Mouse (Mus musculus): ENCODE data around the gene Uggt1.

Uggt1 gene

DNA sequence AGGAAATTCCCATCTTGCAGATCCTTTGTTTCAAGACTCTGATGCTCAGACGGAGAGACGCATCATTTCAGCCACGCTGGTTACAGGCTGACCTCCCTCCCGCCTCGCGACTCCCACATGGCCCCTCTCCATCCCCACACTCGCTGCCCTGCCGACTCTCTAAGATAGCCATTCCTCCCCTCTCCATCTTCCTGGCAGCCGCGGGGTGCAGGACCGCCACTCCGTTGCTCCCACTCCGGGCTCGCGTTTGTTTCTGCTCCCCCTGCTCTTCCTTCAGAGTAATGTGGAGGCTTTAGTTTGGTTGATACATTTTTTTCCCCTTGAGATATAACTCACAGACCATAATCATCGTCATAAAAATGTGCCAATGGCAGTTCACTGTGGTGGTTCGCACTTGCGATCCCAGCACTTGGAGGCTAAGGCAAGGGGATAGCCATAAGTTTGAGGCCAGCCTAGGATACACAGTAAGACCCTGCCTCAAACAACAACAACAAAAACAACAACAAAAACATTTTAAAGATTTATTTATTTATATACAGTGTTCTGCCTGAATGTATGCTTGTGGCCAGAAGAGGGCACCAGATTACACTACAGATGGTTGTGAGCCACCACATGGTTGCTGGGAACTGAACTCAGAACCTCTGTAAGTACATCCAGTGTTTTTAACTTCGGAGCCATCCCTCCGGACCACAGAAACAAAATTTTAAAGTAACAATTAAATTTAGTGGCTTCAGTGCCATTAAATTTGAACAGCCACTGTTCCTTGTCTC is 11.5 kb upstream of the Uggt1 start:
- no peak for DNase-seq

DNA sequence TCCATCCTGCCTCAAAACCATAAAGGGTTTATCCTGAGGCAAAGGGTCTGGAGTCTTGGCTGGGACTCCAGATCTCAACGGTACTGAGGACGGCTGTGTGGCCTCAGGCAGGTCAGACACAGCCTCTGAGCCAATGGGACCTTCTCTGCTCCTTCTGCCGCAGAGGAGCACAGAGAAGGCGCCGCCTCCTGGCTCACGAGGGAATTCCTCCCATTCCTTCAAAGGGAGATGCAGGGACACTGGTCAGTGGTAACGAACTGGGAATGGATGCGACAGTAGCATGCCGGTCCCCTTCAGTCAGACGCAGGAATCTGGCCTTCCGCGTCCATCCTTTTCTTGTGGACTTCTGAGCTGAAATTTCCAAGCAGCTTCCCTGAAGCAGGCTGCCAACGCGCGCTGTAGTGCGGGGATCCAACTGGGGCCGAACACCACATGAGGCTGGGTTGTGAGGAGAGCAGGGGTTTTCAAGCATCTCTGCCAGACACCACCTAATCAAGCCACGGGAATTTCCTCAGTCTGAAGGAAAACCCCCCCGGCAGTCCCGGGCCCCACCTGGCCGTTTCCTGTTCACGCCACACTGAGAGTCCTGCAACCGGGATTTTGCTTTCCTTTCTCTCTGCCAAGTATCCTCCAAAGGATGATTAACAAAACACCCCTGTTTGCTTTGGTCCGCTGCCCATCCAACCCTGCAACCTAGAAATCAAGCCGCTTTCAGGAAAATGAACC is 10.3 kb upstream of the Uggt1 start:
- DNase-seq = peak; percentile 78

DNA sequence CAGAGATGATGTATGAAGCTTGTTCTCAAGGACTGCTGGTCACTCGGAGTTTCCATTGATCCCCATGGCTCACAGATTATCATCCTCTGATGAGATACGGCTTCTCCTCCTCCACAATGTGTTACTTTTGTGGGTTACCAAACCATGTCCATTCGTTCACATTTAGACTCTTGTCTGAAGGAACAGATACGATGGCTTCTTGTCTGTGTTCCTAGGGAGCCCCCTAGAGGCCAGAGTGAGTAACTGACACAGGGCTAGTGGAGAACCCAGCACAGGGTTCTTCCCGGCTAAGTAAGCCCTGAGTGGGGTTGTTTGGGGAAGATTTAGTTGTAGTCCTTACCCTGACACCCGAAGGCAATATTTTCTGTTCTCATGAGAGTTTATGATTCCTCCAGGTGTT is 8.3 kb upstream of the Uggt1 start:
- DNase-seq = peak; percentile 84

DNA sequence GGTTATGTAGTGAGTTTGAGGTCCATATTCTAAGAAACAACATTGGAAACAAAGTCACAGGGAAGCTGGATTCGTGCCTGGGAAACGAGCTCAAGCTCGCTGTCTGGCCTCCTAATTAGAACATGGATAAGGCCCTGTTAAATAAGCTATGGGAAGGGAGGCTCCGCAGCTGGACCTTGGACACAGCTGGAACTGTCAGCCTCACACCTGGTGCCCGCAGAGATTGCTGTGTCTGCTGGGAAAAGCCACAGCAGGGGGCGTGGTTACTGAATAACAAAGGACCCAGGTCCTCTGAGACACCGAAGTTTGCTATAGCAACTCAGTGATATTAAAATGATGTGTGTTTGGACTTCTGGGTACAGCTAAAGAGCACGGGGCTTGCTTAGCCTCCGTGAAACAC is 6.9 kb upstream of the Uggt1 start:
- DNase-seq = no peak

DNA sequence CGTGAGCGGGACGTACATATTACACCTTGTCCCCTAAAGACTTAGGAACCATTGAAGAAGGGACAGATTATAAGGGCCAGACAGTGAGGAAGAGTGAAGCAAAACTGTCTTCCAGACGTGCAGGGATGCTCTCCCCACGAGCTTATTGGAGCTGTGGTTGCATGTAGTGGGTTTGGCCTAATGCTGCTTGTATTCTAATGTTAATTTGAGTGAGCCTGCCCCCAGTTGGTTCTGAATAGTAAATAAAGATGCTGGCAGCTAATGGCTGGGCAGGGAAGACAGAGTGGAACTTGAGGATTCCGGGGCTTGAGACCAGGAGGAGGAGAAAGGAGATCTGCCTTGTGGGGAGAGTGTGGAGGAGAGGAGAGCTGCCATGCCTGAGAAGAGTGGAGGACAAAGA is 2.2 kb upstream of the Uggt1 start:
- DNase-seq = no peak

DNA sequence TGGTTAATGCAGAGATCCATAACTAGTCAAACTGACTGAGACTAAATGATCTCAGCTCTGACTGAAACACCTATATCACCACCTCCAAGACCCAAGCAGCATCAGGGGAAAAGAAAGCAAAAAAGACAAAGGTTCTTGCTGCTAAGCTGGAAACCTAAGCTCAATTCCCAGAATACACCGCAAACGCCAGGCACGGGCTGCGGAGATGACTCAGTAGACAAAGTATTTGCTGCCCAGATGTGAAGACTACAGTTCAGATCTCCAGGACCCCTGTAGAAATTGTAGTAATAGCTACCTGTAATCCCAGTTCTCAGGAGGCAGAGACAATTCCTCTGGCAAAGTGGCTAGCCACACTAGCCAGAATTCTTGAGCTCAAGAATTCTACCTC is 302 bp upstream of the Uggt1 start:
- peak; percentile 35 for DNase-seq

DNA sequence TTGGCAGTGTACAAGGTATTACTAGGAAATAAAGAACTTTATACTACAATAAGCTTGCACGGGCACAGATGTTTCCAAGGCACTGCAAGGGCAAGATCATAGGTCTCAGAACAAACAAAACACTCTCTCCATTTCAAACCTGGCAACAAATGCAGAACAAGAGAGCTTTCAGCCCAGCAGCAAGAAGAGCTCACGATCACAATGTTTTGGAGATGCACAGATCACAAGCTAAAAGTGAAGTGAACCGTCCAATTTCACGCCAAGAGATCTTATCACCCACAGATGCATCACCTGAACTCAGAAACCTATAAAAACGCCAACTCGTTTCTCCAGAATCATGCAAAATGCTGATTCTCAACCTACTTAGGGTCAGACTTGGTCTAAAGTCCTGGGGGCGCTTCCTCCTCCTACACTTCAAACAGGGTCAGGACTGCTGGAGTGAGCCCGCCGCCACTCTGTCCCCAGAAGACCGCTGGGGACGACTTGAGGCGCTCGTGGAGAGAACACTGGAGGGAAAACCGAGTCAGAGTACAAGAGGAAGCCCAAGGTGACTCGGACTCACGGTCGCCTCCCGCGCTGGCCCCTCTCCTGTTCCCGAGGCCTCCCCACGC is 968 bp downstream of the Uggt1 start:
- peak; percentile 17 for DNase-seq

DNA sequence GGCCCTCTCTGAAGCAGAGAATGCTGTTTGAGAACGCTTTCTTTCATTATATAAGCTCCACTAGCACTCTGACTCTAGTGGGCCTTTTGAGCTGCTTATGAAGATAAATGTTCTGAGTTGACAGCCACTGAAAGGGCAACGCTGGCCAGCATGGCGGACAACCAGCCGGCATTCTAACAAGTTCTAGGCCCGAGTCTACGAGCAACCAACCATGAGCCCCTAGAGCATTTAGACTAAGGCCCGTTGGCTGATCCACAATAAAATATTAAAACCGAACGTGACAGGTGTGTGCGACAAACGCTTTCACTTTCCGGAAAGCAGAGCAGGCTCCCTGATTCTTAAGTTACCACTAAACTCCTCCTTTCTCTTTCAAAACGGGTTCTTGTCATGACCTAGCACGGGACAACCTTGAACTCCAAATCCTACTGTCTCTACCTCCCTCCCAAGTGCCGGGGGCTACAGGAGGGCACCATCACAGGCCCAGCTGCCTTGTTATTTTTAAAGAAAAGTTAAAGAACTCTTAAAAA is 2.6 kb downstream of the Uggt1 start:
- DNase-seq = no peak

DNA sequence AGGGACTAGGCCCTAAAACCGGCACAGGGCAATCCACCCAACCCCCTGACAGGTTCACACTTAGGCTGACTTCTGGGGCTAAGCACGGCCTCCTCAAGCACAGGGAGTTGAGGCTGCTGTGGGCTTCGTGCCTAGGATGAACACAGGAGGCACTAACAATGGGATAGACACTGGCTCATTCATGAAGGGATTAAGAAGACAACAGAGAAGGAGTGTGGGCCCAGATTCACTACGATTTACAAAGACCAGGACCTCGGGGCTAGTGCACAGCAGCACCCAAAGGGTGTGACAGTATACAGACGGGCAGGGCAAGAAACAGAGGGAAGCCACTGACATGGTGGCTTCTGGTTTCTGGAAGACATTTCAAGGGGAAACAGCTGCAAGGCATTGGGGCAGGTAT is 4.3 kb downstream of the Uggt1 start:
- no peak for DNase-seq

DNA sequence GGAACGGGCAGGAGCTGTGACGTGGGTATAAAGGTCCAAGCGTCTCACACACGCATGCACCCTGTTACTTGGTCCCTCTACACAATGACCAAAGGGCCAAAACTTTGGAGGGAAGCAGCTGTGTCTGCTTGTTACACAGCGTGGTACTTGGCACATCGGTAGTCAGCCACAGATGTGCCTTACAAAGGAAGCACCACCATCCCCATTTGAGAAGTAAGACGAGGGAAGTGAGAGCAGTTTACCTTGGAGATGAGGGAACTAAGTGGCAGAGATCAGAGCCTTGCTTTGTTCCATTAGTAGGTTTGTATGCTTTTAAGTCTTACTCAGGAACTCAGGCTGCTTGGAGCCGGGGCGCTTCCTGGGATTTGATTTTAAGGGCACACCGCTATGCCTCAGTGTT is 5.1 kb downstream of the Uggt1 start:
- DNase-seq = no peak

DNA sequence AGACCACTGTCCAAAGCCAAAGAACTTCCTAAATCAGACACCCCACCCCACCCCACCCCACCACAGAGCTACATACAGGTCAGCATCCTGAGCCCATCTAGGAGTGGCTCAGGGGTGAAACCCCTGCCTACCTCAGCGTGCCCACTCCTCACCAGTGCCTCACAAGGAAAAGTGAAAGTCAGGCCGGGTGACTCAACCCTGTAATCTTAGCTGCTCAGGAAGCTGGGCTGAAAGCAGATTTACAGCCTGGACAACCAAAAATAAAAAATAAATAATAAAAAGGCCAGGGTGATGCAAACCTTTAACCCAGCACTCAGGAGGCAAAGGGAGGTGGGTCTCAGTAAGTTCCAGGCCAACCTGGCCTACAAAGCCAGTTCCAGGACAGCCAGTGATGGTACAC is 8.7 kb downstream of the Uggt1 start:
- no peak for DNase-seq

DNA sequence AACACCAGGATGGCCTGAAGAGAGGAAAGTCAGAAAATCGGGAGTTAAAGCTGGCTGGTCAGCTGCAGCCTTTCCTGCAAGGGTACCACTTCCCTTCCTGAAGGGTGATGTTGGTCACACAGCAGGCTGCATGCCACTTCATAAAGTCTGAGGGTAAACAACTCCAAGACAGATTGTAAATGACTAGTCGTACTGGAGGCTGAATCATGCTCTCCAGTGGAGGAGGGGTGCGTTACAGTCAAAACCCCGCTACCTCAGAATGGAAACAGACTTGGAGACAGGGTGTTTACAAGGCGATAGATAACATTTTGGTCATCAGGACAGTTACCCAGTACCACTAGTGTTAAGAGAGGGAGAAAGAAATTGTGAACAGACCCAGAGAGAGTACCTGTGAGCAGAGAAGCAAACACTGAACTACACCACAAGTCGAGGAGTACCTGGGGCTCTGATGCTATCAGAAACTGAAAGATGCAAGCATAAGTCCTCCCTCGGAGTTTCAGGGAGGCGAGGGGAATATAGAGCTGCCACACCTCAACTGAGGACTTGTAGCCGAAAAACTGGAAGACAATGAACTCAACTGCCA is 9.4 kb downstream of the Uggt1 start:
- no peak for DNase-seq

DNA sequence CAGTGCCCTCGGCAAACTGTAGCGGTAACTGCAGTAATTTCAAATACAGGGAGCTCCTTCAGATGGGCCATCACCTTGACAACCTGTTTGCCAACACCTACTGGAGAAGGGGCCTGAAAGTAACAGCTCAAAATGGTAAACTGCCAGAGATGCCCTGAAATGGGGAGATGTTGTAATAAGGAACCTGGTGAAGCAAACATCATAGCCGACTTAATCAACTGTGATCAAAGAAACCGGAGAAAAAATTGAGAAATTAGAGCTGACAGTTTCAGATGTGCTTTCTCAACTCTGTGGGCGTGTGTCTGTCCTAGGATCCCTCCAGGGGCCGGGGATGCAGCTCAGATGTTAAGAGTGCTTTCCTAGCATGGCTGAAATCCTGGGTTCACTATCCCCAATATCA is 11.3 kb downstream of the Uggt1 start:
- DNase-seq = no peak

DNA sequence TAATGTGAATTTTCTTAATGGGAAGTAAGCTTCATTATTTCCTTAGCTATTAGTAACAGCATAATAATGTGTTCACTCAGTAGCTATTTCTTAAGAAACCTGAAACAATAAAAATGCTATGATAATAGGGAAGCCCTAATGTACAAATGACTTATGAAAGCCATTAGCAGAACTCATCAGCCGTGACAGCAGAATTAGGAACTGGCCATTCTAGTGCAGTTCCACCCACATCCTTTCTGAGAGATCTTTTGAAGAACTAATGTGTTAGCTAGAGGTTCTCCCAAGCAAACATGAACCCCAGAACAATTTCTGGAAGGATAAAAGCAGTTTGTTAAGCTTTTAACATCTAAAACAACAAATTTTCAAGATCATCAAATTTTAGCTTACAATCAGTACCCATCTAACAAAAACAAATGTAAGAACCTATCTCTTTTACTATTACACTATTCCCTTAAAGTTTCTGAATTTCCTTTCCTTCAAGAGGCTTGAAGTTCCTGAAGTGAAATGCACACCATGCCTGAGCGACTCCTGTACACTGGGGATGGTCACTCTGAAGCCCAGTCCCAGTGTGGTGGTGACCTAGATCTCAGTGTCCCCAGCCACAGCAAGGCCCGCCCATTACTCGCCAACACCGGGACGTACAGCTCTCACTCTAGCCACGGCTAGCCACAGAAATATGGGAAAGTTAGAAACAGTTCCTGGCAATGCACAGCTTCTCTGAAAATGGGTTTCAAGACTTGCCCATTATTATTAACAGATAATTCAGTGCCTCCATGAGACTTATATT is 13.4 kb downstream of the Uggt1 start:
- DNase-seq = no peak

DNA sequence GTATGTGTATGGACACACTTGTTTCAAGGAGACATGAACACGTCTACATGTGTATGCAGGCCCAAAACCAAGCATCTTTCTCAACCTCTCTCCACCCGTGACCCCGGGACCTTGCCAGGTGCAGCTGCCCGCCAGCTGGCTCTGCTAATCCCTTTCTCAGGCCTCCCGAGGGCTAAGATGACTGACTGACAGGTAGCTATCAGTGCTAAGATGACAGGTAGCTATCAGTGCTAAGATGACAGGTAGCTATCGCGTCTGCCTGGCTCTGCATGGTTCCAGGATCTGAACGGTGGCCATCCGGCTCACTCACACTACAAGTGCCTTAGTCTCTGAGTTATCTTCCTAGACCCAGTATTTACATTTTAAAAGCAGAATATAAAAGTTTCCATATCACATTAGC is 16.1 kb downstream of the Uggt1 start:
- DNase-seq = no peak

DNA sequence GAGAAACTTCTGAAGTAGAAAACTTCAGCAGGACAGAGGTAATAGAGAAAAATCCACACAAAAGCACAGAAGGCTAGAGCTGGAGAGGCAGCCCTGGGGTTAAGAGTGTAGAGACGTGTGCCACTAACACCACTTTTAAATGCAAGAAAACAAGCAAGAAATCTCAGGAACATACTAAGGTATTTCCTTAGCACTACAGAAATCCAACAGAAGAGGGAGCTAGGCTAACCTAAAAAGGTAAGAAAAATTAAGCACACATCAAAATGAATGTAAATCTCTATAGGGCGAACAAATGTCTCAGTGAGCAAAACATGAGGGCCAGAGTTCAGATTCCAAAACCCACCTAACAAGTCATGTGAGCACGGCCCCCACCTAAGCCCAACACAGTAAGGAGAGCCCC is 19.9 kb downstream of the Uggt1 start:
- no peak for DNase-seq

DNA sequence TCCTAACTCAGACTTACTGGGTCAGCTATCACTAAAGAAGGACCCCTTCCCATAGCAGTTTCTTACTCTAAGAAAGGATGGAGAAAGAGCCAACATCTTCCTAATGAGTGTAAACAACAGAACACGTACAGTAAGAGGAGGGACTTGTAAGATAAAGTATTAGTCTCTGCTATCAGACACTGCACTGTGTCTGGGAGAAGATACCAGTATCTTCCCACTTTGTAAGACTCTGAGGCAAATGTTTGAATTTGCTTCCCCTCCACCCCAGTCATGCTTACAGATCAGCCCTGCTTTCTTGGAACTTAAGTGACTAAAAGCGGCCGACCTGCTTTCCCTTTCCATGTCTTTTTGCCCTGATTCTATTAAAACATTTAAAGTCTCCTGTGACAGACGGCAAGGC is 30.2 kb downstream of the Uggt1 start:
- no peak for DNase-seq

DNA sequence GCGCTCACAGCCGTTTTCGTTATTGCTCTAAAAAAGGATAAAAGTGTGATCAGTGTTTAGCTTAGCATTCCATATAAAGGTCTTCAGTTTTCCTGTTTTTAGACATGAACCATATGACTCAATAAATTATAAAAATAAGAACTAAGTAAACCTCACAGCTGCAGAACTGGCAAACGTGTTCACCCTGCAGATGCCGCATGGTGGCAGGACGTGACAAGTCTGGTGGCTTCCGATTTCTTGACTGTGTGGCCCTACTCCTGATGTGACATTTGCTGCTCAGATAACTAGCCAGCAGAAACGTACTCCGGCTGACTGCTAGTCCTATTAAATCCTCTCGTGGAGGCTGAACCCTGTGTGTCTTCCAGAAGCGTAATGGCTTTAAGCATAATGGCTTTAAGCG is 42.8 kb downstream of the Uggt1 start:
- no peak for DNase-seq

DNA sequence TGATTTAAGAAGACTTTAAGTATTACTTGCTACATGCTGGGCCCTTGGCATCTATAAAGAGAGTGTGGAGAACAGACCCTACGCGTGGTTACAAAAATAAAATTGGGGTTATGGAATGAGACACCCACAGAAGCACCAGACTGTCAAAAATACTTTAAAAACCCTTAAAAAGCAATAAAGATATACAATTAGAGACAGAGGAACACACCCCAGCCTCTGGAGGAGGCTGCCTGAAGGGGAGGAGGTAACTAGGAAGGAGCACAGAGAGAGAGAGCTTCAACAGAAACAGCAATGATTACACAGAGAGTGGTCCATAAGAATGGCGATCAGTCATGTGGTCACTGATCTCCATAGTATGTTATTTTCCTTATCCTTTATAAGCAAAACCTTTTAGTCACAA is 50.0 kb downstream of the Uggt1 start:
- DNase-seq = no peak

DNA sequence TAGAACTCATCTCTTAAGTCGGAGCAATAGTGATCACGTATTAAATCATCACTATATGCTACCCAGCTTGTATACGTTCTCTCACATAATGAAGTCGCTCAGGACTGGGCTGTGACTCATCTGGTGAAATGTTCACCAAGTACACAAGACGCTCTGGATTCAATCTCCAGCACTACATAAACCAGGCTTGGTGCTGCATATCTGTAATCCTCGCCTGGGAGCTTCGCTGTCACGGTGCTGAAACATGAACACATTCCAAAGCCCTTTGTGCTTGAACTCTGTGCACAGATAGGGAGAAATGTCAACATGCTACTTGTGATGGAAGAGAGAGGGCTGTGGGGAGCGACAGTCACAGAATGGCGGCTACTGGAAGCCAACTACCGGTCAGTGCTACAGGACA is 52.6 kb downstream of the Uggt1 start:
- DNase-seq = no peak

DNA sequence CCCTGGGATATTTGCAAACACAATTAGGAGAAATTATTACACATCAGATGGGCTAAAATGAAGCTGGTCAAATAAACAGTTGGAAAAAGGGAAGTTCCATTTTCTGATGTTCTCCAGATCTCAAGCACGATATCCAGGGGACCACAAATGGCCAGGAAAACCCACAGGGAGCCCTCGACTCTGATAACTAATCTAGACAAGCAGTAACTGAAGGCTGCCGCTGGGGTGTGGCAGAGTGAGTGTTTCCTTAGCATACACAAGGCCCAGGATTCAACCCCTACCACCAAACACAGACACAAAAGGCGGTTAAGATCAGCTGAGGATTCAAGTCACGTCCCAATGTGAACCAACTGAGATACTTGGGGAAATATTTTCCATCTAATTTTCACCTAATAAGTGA is 64.5 kb downstream of the Uggt1 start:
- DNase-seq = no peak

DNA sequence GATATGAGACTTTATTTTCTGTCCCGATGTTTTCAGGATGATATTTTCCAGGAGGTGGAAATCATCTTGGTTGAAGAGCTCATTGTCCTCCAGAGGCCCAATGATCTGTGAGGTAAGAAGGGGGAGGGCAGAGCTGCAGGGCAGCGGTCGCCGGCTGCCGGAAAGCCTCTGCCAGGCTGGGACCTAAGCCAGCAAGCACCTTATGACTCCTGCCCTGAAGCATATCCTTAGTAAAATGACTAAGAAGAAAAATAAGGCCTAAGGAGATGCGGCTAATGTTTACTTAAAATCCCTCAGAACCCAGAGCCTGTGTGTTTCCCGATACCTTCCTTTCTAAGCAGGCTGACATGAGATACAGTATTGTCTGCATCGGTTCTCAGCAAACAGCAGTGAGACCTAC is 71.1 kb downstream of the Uggt1 start:
- DNase-seq = no peak

DNA sequence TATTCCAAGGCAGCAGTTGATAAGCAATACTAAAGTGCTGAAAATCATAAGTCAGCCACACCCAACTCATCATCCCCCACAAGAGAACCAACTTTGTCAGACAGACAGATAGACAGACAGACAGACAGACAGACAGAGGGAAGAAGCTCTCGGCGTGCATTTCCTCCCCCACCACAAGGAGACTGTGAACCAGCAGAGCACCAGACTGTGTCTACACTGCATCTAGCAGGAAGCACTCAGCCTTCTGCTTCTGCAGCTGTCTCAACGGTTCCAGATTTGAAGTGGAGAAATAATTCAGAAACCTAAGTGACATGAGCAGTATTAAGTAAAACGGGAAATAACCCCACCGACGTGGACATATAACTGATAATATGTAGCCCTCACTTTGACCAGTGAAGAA is 71.6 kb downstream of the Uggt1 start:
- DNase-seq = no peak

Measured in cerebellum, adult 9-10 months (tissue).